Mouse (Mus musculus): ENCODE results near the gene Gfra1.

Gfra1 gene

DNA sequence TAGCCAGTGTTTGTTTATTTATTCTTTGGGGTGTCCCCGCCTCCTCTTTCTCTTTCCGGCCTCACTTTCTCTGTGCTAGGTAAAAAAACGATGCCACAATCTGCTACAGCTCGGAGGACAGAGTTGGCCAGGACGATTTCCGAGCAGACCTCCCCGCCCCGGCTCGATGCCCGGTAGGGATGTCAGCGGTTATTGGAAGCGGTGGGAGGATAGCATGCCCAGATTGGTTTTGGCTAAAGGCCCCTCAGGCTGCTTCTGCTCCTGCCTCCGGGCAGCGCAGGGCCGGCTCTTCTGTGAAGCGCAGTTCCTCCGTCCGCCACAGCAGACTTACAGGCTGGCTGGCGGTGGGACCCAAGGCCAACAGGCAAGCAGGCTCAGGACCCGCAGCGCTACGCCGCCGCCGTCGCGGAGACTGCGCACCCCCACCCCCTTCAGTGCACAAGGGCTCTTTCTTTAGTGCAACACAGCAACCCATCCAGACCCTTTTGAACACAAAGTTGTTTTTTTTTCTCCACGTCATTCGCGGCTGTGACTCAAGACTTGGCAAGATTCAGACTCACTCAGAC, at the start of gene Gfra1:
Gene Gfra1, minus strand, starts transcription at position 414 of the 566 bp plus-strand sequence.
- no peak for DNase-seq (ENCODE audit: low read depth in 1 of 2, low spot score in 2 of 2)

DNA sequence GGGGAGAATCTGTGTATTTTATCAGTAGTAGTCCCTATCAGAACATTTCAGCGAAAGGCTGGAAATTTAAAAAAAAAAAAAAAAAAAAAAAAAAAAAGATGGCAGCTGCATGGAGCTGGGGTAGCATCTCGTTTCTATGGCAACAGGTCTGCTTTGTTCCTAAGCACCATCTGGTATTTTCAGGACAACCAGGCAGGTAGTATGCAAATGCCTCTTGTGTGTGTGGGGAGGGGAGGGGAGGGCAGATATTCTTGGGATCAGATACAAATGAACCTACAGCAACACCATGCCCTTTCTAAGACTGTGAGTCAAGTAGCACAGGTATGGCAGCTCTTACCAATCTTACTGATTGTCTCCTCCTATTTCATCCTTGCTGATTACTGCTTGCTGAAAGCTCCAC, 44.3 kb upstream of the Gfra1 start:
- no peak for DNase-seq (ENCODE audit: low read depth in 1 of 2, low spot score in 2 of 2)

DNA sequence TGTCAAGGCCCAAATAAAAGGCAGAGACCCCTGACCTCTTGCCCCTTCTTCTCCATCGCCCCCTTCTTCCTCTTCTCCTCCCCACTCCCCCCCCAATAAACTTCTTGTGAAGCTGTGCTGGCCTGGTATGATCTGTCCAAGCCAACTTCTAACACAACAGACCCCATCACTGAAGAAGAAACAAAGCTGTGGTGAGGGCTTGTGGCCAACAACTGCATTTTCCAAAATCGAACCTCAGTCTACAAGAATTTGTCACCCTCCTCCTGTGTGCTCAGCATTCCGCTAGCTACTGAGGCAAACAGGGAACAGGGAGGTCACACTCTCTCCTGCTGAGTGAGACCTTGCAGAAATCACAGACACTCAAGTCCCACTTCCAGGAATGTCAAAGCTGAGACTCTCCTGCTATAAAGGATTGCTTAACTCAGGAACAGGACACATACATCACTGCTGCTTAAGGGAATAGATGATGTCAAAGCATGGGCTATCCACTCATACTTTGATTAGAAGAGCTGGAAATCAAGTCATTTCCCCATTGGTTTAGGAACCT, 43.8 kb upstream of the Gfra1 start:
- no peak for DNase-seq (ENCODE audit: low read depth in 1 of 2, low spot score in 2 of 2)

DNA sequence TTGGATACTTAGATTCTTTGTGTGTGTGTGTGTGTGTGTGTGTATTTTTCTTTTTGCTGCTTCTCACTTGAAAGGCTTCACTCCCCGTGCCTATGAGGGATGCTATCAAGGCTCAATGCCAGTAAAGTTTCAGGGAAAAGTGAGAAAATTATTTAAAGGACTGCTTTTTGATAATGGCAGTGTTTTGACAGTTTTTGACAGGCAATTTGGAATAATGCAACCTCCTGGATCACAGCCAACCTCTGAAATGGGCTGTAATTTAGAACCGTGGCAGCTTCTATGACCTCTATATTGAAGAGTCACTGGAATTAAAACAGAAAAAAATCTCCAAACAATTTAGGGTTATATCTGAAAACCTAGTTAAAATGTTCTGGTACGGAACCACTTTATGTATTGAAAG, 41.4 kb upstream of the Gfra1 start:
- DNase-seq (ENCODE audit: low read depth in 1 of 2, low spot score in 2 of 2): no peak

GRCm38 (mm10) chr19:58486686-58487085, 31.0 kb upstream of the Gfra1 start:
- DNase-seq (ENCODE audit: low read depth in 1 of 2, low spot score in 2 of 2): no peak

DNA sequence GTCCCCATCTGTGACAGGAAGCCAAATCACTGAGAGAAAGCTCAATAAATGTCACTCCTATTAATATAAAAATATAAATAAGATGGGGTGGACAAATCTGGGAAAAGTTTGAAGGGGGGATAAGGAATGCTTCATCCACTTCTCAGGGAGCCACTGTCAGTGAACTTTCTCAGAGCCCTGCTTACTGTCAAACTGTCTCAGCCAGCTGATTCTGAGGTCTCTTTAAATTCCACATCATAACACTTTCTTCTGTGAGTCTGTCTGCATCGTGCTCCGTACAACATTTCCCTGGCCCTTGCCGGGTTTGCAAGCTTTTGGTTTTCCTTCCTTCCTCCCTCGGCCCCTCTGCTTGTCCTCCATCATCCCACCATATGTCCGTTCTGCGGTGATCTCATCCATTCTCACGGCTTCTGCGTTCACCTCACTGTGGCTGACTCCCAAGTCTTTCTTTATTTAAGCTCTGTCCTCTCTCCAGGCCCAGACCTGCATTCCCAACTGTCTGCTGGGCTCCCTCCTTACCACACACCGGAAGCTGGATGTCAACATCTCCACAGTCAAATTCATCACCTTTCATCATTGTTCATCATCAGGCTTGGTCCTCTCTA, 26.8 kb upstream of the Gfra1 start:
- no peak for DNase-seq (ENCODE audit: low read depth in 1 of 2, low spot score in 2 of 2)

GRCm38 (mm10) chr19:58474251-58474650, 18.5 kb upstream of the Gfra1 start:
- no peak for DNase-seq (ENCODE audit: low read depth in 1 of 2, low spot score in 2 of 2)

GRCm38 (mm10) chr19:58469421-58469820, 13.7 kb upstream of the Gfra1 start:
- DNase-seq (ENCODE audit: low read depth in 1 of 2, low spot score in 2 of 2): peak in 1 of 2 experiments; percentile 56

DNA sequence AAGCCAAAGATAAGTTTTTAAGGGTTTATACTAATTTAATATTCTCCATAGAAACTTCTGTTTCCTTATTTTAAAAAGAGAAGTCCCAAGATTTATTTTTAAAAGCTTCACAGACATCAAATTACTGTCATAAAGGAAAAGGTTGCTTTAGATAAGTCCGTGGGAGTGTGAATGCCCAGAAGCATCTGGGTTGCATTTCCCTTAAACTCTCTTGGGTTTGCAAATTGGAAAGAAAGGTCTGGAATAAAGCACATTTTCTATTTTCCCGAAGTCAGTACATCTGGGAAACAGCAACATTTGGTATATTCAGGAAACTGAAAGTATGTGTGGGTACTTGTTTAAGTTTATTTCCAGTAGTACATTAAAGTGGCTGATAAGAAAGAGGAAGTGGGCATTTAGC, 12.6 kb upstream of the Gfra1 start:
- no peak for DNase-seq (ENCODE audit: low read depth in 1 of 2, low spot score in 2 of 2)

DNA sequence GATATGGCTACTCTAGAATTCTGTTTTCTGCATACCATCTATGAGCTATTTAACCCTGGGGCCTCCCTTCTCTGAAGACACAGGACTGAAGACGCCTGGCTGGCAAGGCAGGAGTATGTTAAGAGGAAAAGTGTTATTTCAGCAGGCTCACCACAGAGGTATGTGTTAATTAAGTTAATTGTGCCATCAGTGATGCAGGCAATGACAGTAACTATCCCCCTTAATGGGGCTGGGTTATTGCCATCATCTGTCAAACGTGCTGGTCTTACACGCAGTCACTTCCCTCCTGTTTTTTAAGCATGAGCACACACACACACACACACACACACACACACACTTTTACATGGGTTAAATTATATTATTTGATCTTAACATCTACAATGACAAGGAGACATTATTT, 8.0 kb upstream of the Gfra1 start:
- DNase-seq (ENCODE audit: low read depth in 1 of 2, low spot score in 2 of 2): no peak

DNA sequence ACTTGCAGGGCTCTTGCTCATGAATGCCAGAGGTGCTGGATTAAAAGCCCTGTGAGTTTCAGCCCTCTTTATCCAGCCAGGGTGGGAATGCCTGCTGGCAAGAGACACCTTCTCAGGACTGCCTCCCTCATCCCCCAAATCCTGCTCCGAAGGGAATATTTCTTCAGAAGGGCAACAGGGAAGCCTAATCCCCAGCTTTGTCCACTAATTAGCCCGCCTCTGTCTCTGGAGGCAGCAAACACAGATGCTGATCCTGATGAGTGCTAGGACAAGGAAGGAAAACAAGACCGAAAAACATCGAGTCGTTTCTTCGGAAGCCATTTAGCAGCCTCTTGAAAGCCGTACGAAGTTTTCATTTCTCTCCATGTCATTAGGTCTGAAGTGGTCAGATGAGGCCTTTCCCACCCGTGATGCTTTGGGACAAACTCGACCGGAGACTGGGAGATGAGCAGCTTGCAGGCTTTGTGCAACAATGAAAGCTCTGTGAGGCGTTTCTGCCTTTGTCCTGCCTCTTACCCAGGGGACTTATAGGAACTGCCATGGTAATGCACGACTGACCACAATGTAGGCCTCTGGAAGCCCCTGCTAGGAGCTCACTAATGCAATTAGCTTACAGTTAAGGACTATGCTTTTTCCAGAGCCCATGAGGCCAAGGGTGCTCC, 4.8 kb upstream of the Gfra1 start:
- DNase-seq (ENCODE audit: low read depth in 1 of 2, low spot score in 2 of 2): no peak

- DNase-seq (ENCODE audit: low read depth in 1 of 2, low spot score in 2 of 2): no peak
Measured at GRCm38 (mm10) chr19:58456491-58457061, 867 bp upstream of the Gfra1 start.

DNA sequence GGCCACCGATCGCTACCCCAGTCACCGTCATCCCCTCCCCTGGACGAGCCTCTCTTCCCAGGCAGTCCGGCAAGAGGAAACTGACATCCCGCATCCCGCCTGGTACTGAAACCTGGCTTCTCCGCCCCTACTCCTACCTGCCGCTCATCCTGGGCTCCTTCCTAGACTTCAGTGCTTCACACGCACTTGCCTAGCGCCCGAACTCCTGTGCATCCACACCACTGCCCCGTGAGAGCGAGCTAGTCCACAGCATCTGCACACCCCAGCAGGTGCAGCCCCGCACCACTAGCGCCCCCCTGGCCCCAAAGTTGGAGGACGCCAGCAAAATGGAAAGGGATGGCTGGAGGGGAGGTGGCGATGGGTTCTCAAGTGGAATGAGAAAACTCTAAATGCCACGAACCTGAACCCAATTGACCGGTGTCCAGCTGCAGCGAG, 631 bp downstream of the Gfra1 start:
- no peak for DNase-seq (ENCODE audit: low read depth in 1 of 2, low spot score in 2 of 2)

GRCm38 (mm10) chr19:58454261-58455060, 1.2 kb downstream of the Gfra1 start:
- DNase-seq (ENCODE audit: low read depth in 1 of 2, low spot score in 2 of 2): no peak

- DNase-seq (ENCODE audit: low read depth in 1 of 2, low spot score in 2 of 2): no peak
Measured at GRCm38 (mm10) chr19:58453581-58453980, 2.1 kb downstream of the Gfra1 start.

DNA sequence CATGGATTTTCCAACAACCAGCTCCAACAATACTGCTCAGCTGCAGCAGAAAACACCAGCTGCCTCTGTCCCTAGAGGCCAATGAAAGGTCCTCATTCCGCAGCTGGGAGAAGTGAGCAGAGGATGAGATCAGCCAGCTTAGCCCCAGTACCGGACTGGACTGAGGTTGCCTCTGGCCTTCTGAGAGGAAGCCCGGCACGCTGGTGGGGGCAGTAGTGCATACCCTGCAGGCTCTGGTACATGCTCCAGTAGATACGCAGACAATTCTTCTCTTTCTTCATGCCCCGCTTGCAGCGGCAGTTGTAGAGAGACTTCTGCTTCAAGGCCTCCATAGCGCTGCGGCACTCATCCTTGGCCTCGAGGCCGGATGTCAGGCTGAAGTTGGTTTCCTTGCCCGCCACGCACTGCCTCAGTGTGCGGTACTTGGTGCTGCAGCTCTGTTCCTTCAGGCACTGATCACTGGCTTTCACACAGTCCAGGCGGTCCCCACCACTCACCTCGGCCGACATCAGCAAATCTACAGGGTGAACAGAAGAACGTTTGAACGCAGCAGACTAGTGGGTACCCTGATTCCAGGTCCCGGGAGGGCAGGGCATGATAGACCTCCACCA, 2.7 kb downstream of the Gfra1 start:
- no peak for DNase-seq (ENCODE audit: low read depth in 1 of 2, low spot score in 2 of 2)

DNA sequence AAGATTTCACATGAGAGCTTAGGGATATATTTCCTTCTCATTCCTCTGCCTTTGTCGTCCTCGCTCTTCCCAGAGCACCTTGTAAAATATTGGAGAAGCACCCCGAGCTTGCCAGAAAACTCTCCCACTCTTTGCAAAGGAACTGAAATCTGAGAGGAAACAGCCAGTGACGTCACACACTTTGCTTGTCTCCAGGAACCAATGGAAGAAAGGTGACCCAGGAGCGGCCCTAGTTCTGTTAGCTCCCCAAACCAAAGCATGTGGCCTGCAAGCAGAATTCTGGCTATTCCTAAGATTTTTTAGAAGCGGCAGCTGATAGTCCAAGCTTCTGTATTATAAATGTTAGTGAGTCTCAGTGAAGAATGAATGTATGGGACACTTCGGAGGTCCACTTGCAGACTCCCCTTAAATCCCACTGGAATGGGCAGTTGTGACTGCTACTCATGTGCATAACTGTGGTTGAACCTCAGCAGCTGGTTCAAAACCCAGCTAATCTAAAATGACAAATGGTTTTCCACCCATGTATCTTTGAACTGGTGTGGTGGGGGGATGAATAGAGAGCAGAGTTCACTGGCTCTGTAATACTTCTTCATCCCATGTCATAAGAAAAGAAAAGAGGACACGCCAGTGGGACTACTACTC, 3.4 kb downstream of the Gfra1 start:
- no peak for DNase-seq (ENCODE audit: low read depth in 1 of 2, low spot score in 2 of 2)

GRCm38 (mm10) chr19:58451323-58451722, 4.4 kb downstream of the Gfra1 start:
- no peak for DNase-seq (ENCODE audit: low read depth in 1 of 2, low spot score in 2 of 2)

GRCm38 (mm10) chr19:58450716-58451115, 5.0 kb downstream of the Gfra1 start:
- DNase-seq (ENCODE audit: low read depth in 1 of 2, low spot score in 2 of 2): no peak

Data from monocyte, adult 2 months (primary cell).